Mouse (Mus musculus) embryonic facial prominence, embryonic 11.5 days (tissue): ENCODE measurements at regions not wholly inside any gene's neighbourhood (a gene's known extent, or its start where the extent isn't known, plus 50 kb on each side); places are given as distances from the start of the nearest gene placed in this dataset.

ENCODE experiments used
- ATAC-seq: fragments of 200-750 bp; cut with Nextera tagmentation; replicated peaks from 2 replicates; pipeline ENCODE4 v1.8.0; 2017; ENCODE audit warnings: low read depth; ENCODE audit not compliant: insufficient number of reproducible peaks, low FRiP score, low TSS enrichment
- DNase-seq: peaks from one replicate; pipeline ENCODE4 v3.0.0-alpha.2; 2015; ENCODE audit warnings: low spot score
- H3K27ac ChIP-seq: fragments of 300-500 bp; sonication (generic); replicated peaks from 2 replicates; pipeline ENCODE4 v1.5.1; 2014; ENCODE audit warnings: mild to moderate bottlenecking, low read depth, low read length, control low read depth
- H3K27me3 ChIP-seq: fragments of 300-500 bp; sonication (generic); 2 replicates; pipeline ENCODE4 v1.6.1; 2014; ENCODE audit warnings: mild to moderate bottlenecking, low read length, moderate library complexity, mixed read lengths; ENCODE audit not compliant: control insufficient read depth, insufficient read depth
- H3K36me3 ChIP-seq: fragments of 300-500 bp; sonication (generic); replicated peaks from 2 replicates; pipeline ENCODE4 v1.6.1; 2014; ENCODE audit warnings: low read depth, mild to moderate bottlenecking, low read length, moderate library complexity, mixed read lengths; ENCODE audit not compliant: control insufficient read depth, insufficient read depth
- H3K4me1 ChIP-seq: fragments of 300-500 bp; sonication (generic); 2 replicates; pipeline ENCODE4 v1.6.1; 2014; ENCODE audit warnings: low read length, mixed read lengths; ENCODE audit not compliant: control insufficient read depth, insufficient read depth
- H3K4me2 ChIP-seq: fragments of 300-500 bp; sonication (generic); 2 replicates; pipeline ENCODE4 v1.6.1; 2014; ENCODE audit warnings: low read depth, mild to moderate bottlenecking, control low read depth, low read length, moderate library complexity
- H3K4me3 ChIP-seq: fragments of 300-500 bp; sonication (generic); 2 replicates; pipeline ENCODE4 v1.5.1; 2014; ENCODE audit warnings: low read depth, low read length, control low read depth
- H3K9ac ChIP-seq: fragments of 300-500 bp; sonication (generic); replicated peaks from 2 replicates; pipeline ENCODE4 v1.6.1; 2014; ENCODE audit warnings: mild to moderate bottlenecking, control low read depth, low read length
- H3K9me3 ChIP-seq: fragments of 300-500 bp; sonication (generic); replicated peaks from 2 replicates; pipeline ENCODE4 v1.6.1; 2016; ENCODE audit warnings: mild to moderate bottlenecking, low read length, inconsistent platforms, mixed read lengths; ENCODE audit not compliant: control insufficient read depth
- WGBS: fragments of 180-500 bp; shearing (Covaris S2); extraction: QIAGEN DNeasy Blood & Tissue Kit; methylation state at CpG from one replicate; pipeline ENCODE4 v1.1.7; 2014; 5-methylcytosine and 5-hydroxymethylcytosine counted together

DNA sequence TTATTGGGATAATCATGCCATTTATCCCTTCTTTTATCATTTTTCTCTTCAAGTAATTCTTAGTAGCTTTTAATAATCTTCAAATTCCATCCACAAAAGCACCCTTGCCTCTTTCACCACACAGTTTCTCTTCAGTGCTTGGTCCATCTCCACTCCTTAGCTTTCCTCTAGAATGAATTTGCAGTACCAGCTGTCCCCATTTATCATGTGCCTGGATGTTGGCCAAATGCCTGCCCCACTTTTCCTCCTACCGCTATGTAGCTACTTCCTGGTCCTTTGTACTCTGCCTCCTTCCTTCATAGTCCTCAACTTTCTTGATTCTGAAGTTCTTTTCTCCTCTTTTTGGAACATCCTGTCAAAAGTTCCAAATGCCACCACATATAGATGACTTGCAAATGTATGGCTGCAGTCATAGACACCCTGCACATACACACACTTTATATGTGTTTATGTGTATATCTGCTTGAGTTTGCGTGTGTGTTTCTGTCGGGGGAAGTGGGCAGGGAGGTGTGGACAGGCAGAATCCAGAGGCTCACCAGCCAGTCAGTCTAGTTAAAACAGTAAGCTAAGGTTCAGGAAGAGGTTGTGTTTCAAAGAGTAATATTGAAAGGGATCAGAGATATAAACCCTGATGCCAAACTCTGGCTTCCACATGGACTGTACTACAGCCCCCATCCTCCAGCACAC lies 106.1 kb upstream of the Itga4 start:
- DNase-seq (no peak), ATAC-seq (no peak)
- no peak overlapping the region for H3K27ac ChIP-seq
- no peak overlapping the region for H3K4me2 ChIP-seq
- H3K4me3 ChIP-seq, result no peak overlapping the region
- H3K27me3 ChIP-seq, result no peaks in the 10 kb centered on the region
- H3K9me3 ChIP-seq, result no peaks in the 10 kb centered on the region
- H3K4me1 ChIP-seq, result no peaks in the 10 kb centered on the region
- 85% methylated on average over 3 of the region's 3 CpGs for WGBS
- H3K36me3 ChIP-seq, result no peaks in the 10 kb centered on the region
- no peak overlapping the region for H3K9ac ChIP-seq

DNA sequence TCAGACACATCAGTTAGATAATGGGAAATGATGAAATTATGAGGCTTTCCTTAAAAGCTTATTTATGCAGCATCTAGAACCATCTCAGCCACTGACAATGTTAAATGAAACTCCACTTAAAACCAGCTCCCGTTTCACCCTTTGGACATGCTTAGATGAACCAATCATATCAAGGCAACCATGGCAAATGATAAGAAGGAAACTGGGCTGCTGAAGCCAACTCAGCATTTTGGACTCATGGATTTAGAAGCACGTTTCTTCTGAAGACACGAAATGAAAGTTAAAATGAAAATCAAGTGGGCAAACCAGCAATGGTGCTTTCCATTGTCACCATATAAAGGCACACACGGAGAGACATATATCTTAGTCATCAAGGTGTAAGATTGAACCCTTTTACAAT lies 103.6 kb upstream of the Itga4 start:
- WGBS, result 85% methylated on average over 4 of the region's 4 CpGs
- Histone ChIP-seq H3K9ac (no peak overlapping the region), H3K4me2 (no peak overlapping the region), H3K27me3 (no peaks in the 10 kb centered on the region), H3K4me1 (no peaks in the 10 kb centered on the region), H3K36me3 (no peaks in the 10 kb centered on the region), H3K4me3 (no peak overlapping the region), H3K9me3 (no peaks in the 10 kb centered on the region), H3K27ac (no peak overlapping the region)
- DNase-seq (no peak), ATAC-seq (no peak)

DNA sequence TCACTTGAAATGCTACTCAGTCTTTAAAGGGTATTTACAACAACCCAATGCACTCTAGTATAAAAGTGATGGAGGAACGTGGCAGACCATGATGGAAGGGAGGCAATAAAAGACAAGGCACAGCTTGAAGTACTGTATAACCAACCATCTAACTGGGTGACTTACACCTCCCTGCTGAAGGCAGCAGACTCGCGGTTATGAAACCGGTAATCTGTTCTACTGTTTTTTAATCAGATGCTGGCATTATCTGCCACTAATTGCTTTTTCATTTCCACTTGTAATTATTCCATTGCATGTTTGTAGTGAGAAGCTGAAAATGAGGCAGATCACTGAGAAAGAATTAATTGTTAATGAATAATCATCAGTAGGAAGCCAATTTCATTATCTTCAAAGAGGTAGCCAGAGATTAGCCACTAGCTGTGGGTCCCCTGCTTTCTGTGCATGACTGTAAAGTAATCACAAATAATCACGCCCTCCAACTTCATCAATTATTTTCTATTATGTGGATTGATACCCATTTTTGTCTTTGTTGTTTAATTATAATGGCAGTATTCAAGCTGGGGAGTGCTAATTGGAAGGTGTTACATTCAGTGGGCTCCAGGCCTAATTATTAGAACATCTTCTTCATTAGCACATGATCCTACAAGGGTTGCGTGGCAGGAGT lies 103.1 kb upstream of the Itga4 start:
- ATAC-seq (no peak), DNase-seq (no peak)

DNA sequence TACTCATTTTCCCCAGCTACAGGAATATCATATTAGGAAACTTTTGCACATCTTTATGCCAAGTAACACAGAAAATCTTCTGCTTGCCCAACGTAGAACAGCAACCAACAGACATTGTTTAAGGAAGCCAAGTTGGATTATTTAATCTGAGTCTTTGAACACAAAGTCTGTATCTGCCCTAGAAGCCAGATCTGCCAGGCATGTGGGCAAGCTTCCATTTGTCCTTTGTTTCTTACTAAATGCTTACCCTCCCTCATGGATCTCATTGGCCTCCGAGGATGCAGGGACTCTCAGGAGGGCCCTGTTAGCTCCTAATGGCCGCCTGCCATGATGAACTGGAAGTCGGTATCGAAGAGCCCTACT lies 102.5 kb upstream of the Itga4 start:
- no peaks in the 10 kb centered on the region for H3K4me1 ChIP-seq
- ATAC-seq, result no peak
- H3K27ac ChIP-seq, result no peak overlapping the region
- H3K27me3 ChIP-seq, result no peaks in the 10 kb centered on the region
- H3K9ac ChIP-seq, result no peak overlapping the region
- no peak overlapping the region for H3K4me3 ChIP-seq
- H3K9me3 ChIP-seq, result no peaks in the 10 kb centered on the region
- H3K4me2 ChIP-seq, result no peak overlapping the region
- WGBS, result 90% methylated on average over 5 of the region's 5 CpGs
- no peak for DNase-seq
- H3K36me3 ChIP-seq, result no peaks in the 10 kb centered on the region

More for the DNA sequence above, 103.1 kb upstream of the Itga4 start:
- Histone ChIP-seq H3K9me3 (no peaks in the 10 kb centered on the region), H3K4me1 (no peaks in the 10 kb centered on the region), H3K27me3 (no peaks in the 10 kb centered on the region), H3K4me3 (no peak overlapping the region), H3K36me3 (no peaks in the 10 kb centered on the region), H3K4me2 (no peak overlapping the region), H3K27ac (no peak overlapping the region), H3K9ac (no peak overlapping the region)
- WGBS, result 90% methylated on average over 6 of the region's 6 CpGs

DNA sequence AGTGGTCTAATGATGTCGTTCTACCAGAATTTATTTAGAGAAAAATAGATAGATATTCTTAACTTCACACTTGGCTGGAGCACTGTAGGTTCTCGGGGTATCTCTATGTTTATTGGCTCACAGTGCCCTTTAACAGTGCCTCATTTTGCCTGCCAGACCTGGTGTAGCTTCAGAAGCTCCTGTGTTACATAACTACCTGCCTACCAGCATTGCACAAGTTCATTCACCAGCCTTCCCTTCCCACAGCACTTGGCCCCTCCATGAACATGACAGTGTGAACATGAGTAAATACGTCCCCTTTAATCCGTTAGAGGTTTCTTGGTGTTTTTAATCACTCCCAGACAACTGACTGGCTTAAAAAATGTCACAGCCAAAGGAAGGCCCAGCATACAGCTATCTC lies 102.2 kb upstream of the Itga4 start:
- no peaks in the 10 kb centered on the region for H3K9me3 ChIP-seq
- H3K4me2 ChIP-seq, result no peak overlapping the region
- no peak overlapping the region for H3K4me3 ChIP-seq
- DNase-seq, result no peak
- no peaks in the 10 kb centered on the region for H3K4me1 ChIP-seq
- 74% methylated on average over 4 of the region's 4 CpGs for WGBS
- no peaks in the 10 kb centered on the region for H3K27me3 ChIP-seq
- no peak overlapping the region for H3K9ac ChIP-seq
- no peaks in the 10 kb centered on the region for H3K36me3 ChIP-seq
- H3K27ac ChIP-seq, result no peak overlapping the region
- ATAC-seq, result no peak

DNA sequence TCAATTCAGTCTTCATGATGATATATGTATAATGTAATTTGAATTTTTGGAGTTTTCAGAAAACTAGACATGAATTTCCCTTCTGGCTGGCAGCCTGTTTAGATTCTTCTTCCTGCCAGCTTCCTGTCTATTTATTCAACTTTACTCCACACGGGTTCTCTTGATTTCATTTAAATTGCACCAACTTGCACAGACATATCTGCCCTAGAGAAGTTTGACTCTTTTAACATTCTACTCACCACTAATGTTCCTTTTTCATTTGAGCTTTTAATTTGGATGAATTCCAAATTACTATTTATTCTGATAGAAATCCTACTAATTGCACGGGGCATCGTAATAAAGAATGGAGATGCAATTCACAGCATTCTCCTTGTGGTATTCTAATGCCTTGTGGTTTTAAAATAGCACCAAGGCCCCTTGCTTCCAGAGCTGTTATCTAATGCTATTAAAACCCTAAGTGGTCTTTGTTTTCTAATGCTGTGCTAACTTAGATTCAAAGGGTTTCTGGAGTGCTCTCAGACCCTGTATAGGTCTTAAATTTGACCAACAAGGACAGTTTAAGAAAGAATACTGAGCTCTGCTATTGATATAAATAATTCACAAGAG lies 96.7 kb upstream of the Itga4 start:
- 74% methylated on average over 3 of the region's 3 CpGs for WGBS
- H3K4me1 ChIP-seq, result no peaks in the 10 kb centered on the region
- no peak overlapping the region for H3K4me2 ChIP-seq
- DNase-seq, result no peak
- H3K9ac ChIP-seq, result no peak overlapping the region
- no peaks in the 10 kb centered on the region for H3K9me3 ChIP-seq
- H3K4me3 ChIP-seq, result no peak overlapping the region
- no peaks in the 10 kb centered on the region for H3K27me3 ChIP-seq
- no peaks in the 10 kb centered on the region for H3K36me3 ChIP-seq
- ATAC-seq, result no peak
- no peak overlapping the region for H3K27ac ChIP-seq

DNA sequence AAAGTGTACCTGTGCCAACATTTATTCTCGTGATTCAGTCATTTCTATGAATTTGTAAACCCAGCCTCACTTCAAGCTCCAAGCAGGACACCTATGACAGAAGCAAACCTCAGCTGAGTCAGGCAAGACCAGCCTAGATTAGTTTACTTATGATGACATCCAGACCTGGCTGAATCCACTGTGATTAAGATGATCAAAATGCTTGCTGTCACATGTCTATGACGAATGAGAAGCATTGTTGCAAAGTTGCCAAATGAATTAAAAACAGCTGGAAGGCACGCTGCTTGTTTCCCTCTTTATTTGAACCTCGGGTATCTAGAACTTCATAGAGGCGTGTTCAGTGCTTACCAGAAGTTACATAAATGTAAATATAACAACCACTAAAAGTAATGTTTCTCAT lies 95.9 kb upstream of the Itga4 start:
- DNase-seq (no peak), ATAC-seq (no peak)
- no peak overlapping the region for H3K27ac ChIP-seq
- H3K9ac ChIP-seq, result no peak overlapping the region
- no peak overlapping the region for H3K4me2 ChIP-seq
- no peaks in the 10 kb centered on the region for H3K36me3 ChIP-seq
- H3K27me3 ChIP-seq, result no peaks in the 10 kb centered on the region
- H3K9me3 ChIP-seq, result no peaks in the 10 kb centered on the region
- 58% methylated on average over 5 of the region's 5 CpGs for WGBS
- no peaks in the 10 kb centered on the region for H3K4me1 ChIP-seq
- no peak overlapping the region for H3K4me3 ChIP-seq
